Mouse (Mus musculus): ENCODE data around the gene Kars. TPM values are rescaled to one million over a fixed set of nuclear protein-coding genes. Genes with fewer than 3 reads are reported as not detected.
A peak's percentile ranks its signal among the peaks of the same experiment; 100 is the strongest.

The Kars gene
- polyA plus RNA-seq, 1 experiment: 50.0 TPM

GRCm38 (mm10) chr8:112030663-112031062 is 19.5 kb upstream of the Kars start:
- H3K4me3 ChIP-seq (replicated peaks): no peak overlapping the region
- no peaks in the 10 kb centered on the region for H3K9me3 ChIP-seq
- peaks cover 2% of the 10 kb centered on the region for H3K27me3 ChIP-seq (replicated peaks)
- no peaks in the 10 kb centered on the region; the same call in 1 of the 2 replicates for H3K4me1 ChIP-seq
- H3K36me3 ChIP-seq (replicated peaks; ENCODE audit: low read length): no peaks in the 10 kb centered on the region
- TF ChIP-seq GATA1 (IDR thresholded peaks at IDR 0.05; ENCODE audit: borderline replicate concordance, low read length) (no peak), FLI1 (IDR thresholded peaks at IDR 0.05; ENCODE audit: low read length) (no peak)

DNA sequence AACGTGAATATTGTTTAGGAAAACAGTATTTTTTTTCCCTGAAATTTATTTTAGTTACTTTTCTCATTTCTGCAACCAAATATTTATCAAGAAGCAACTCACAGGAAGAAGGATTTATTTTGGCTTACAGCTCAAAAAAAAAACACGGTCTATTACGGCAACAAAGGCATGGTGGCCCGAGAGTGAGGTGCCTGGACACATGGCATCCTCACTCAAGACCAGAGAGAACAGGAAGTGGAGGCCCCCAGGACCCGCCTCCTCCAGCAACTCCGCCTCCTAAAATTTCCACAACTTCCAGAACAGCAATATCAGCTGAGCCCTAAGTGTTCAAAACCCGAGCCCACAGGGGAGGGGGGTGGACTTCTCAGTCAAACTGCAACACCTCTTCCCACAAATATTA is 18.3 kb upstream of the Kars start:
- Histone ChIP-seq H3K4me1 (no peaks in the 10 kb centered on the region; the same call in 1 of the 2 replicates), H3K27me3 (replicated peaks) (peaks cover 2% of the 10 kb centered on the region), H3K36me3 (replicated peaks; ENCODE audit: low read length) (no peaks in the 10 kb centered on the region), H3K9me3 (no peaks in the 10 kb centered on the region), H3K4me3 (replicated peaks) (no peak overlapping the region)
- TF ChIP-seq FLI1 (IDR thresholded peaks at IDR 0.05; ENCODE audit: low read length): no peak
- TF ChIP-seq GATA1 (IDR thresholded peaks at IDR 0.05; ENCODE audit: borderline replicate concordance, low read length): no peak

DNA sequence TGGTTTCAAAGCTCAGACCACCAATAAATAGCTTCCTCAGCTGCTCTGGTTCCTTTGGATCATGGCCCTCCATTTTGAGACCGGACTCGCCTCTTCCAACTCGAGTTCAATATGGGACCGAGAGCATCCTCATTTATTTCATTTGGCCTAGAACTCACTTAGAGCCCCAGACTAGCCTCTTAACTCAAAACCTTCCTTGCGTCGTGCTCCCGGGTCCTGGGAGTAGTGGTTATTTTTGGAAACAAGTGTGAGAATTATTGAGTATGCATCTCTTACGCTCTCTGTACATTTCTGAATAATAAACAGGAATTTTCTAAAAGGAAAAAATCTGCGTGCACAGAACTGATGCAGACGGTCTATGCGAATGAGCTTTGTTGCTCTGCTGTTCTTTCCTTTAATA is 3.8 kb upstream of the Kars start, which contains the start of gene Gm6793:
Gm6793 (minus strand) TSS at position 101 of the 400 bp plus-strand sequence.
- no peaks in the 10 kb centered on the region for H3K27me3 ChIP-seq (replicated peaks)
- TF ChIP-seq FLI1 (IDR thresholded peaks at IDR 0.05; ENCODE audit: low read length) (no peak), GATA1 (IDR thresholded peaks at IDR 0.05; ENCODE audit: borderline replicate concordance, low read length) (no peak)

DNA sequence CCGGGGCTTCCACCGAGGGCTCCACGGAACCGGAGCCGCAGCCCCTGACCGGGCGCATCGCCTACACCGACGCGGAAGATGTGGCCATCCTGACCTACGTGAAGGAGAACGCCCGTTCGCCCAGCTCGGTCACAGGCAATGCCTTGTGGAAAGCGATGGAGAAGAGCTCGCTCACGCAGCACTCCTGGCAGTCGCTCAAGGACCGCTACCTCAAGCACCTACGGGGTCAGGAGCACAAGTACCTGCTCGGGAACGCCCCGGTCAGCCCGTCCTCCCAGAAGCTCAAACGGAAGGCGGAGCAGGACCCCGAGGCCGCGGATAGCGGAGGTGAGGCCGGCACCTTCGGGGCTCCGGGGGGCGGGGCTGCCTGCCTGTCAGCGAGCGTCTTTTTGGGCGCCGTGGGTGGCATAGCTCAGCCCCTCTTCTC is 706 bp upstream of the Kars start:
- Histone ChIP-seq H3K4me1 (peaks cover 37% of the 10 kb centered on the region), H3K9me3 (no peaks in the 10 kb centered on the region), H3K36me3 (replicated peaks; ENCODE audit: low read length) (peaks cover 35% of the 10 kb centered on the region), H3K4me3 (replicated peaks) (peak overlapping the region; percentile 100), H3K27me3 (replicated peaks) (no peaks in the 10 kb centered on the region)
- TF ChIP-seq FLI1 (IDR thresholded peaks at IDR 0.05; ENCODE audit: low read length) (no peak), GATA1 (IDR thresholded peaks at IDR 0.05; ENCODE audit: borderline replicate concordance, low read length) (no peak)

More for the DNA sequence above, 3.8 kb upstream of the Kars start, which contains the start of gene Gm6793:
- Histone ChIP-seq H3K4me3 (replicated peaks) (no peak within 1 kb of the TSS), H3K9me3 (no peaks in the 10 kb centered on the region), H3K4me1 (peaks cover 17% of the 10 kb centered on the region), H3K36me3 (replicated peaks; ENCODE audit: low read length) (peaks cover 50% of the 10 kb centered on the region)

- TF ChIP-seq GATA1 (IDR thresholded peaks at IDR 0.05; ENCODE audit: borderline replicate concordance, low read length): no peak
- TF ChIP-seq FLI1 (IDR thresholded peaks at IDR 0.05; ENCODE audit: low read length): no peak
- peaks cover 37% of the 10 kb centered on the region for H3K36me3 ChIP-seq (replicated peaks; ENCODE audit: low read length)
- H3K27me3 ChIP-seq (replicated peaks): no peaks in the 10 kb centered on the region
- H3K9me3 ChIP-seq: no peaks in the 10 kb centered on the region
- H3K4me3 ChIP-seq (replicated peaks): no peak overlapping the region
- peaks cover 53% of the 10 kb centered on the region for H3K4me1 ChIP-seq
Measured at GRCm38 (mm10) chr8:112009558-112009957, 1.6 kb downstream of the Kars start.

GRCm38 (mm10) chr8:112007669-112008068 is 3.5 kb downstream of the Kars start:
- no peaks in the 10 kb centered on the region for H3K9me3 ChIP-seq
- H3K36me3 ChIP-seq (replicated peaks; ENCODE audit: low read length): peaks cover 55% of the 10 kb centered on the region
- no peaks in the 10 kb centered on the region for H3K27me3 ChIP-seq (replicated peaks)
- no peak overlapping the region for H3K4me3 ChIP-seq (replicated peaks)
- TF ChIP-seq FLI1 (IDR thresholded peaks at IDR 0.05; ENCODE audit: low read length): no peak
- TF ChIP-seq GATA1 (IDR thresholded peaks at IDR 0.05; ENCODE audit: borderline replicate concordance, low read length): no peak
- H3K4me1 ChIP-seq: peaks cover 47% of the 10 kb centered on the region

DNA sequence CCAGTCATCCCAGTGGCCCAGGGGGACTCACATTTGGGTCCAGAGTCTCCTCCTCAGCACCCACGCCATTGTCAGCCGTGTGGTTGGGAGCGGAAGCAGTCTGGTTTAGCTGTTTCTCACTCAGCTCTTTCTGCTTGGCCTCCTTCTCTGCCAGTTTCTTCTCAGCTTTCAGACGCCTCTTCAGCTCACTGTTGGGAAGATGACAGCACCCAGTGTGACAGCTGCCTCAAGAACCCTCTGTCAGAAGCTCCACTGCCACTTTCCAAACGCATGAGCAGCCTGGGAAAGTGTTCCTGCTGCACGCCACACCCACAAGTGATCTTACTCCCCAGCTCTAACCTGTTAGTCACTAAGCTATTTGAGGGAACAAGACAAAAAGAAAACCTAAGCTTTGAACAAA is 5.5 kb downstream of the Kars start:
- TF ChIP-seq FLI1 (IDR thresholded peaks at IDR 0.05; ENCODE audit: low read length): no peak
- TF ChIP-seq GATA1 (IDR thresholded peaks at IDR 0.05; ENCODE audit: borderline replicate concordance, low read length): no peak
- H3K9me3 ChIP-seq: no peaks in the 10 kb centered on the region
- no peaks in the 10 kb centered on the region for H3K27me3 ChIP-seq (replicated peaks)
- H3K36me3 ChIP-seq (replicated peaks; ENCODE audit: low read length): peaks cover 75% of the 10 kb centered on the region
- H3K4me1 ChIP-seq: peaks cover 43% of the 10 kb centered on the region
- no peak overlapping the region for H3K4me3 ChIP-seq (replicated peaks)

DNA sequence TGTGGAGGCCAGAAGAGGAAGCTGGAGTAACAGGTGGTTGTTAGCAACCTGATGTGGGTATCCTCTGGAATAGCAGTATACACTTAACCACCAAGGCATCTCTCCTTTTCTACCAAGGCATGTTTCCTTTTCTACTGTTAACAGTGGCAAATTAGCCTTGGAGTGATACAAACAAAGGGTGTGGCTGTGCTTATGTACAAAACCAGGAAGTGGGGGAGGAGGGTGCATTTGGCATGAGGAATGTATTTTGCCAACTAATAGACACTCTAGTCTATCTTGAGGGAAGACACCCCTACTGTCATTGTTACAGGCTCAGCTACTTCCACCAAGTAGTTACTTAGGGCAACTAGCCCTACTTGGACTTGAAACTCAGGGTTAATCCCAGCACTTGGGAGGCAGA is 6.4 kb downstream of the Kars start:
- Histone ChIP-seq H3K27me3 (replicated peaks) (no peaks in the 10 kb centered on the region), H3K4me1 (peaks cover 35% of the 10 kb centered on the region), H3K36me3 (replicated peaks; ENCODE audit: low read length) (peaks cover 84% of the 10 kb centered on the region), H3K4me3 (replicated peaks) (no peak overlapping the region), H3K9me3 (no peaks in the 10 kb centered on the region)
- TF ChIP-seq FLI1 (IDR thresholded peaks at IDR 0.05; ENCODE audit: low read length): no peak
- no peak for TF ChIP-seq GATA1 (IDR thresholded peaks at IDR 0.05; ENCODE audit: borderline replicate concordance, low read length)

- Histone ChIP-seq H3K4me3 (replicated peaks) (peak overlapping the region; percentile 76), H3K27me3 (replicated peaks) (no peaks in the 10 kb centered on the region), H3K9me3 (no peaks in the 10 kb centered on the region), H3K4me1 (peaks cover 24% of the 10 kb centered on the region), H3K36me3 (replicated peaks; ENCODE audit: low read length) (peaks cover 70% of the 10 kb centered on the region)
- TF ChIP-seq GATA1 (IDR thresholded peaks at IDR 0.05; ENCODE audit: borderline replicate concordance, low read length) (no peak), FLI1 (IDR thresholded peaks at IDR 0.05; ENCODE audit: low read length) (no peak)
Measured at GRCm38 (mm10) chr8:111992703-111993039, 18.5 kb downstream of the Kars start.

- H3K36me3 ChIP-seq (replicated peaks; ENCODE audit: low read length): peaks cover 70% of the 10 kb centered on the region
- no peak for TF ChIP-seq GATA1 (IDR thresholded peaks at IDR 0.05; ENCODE audit: borderline replicate concordance, low read length)
- TF ChIP-seq FLI1 (IDR thresholded peaks at IDR 0.05; ENCODE audit: low read length): no peak
- no peaks in the 10 kb centered on the region for H3K9me3 ChIP-seq
- H3K4me1 ChIP-seq: peaks cover 24% of the 10 kb centered on the region
- peak within 1 kb of the TSS; percentile 96 for H3K4me3 ChIP-seq (replicated peaks)
- no peaks in the 10 kb centered on the region for H3K27me3 ChIP-seq (replicated peaks)
Measured at GRCm38 (mm10) chr8:111992013-111992702, 19.0 kb downstream of the Kars start, which contains the start of gene Adat1. TSS of gene Adat1 (minus strand) at chr8:111992302.
